Mouse (Mus musculus): ENCODE results near the gene Rnase4.
A peak's percentile ranks its signal among the peaks of the same experiment; 100 is the strongest.

Gene Rnase4

DNA sequence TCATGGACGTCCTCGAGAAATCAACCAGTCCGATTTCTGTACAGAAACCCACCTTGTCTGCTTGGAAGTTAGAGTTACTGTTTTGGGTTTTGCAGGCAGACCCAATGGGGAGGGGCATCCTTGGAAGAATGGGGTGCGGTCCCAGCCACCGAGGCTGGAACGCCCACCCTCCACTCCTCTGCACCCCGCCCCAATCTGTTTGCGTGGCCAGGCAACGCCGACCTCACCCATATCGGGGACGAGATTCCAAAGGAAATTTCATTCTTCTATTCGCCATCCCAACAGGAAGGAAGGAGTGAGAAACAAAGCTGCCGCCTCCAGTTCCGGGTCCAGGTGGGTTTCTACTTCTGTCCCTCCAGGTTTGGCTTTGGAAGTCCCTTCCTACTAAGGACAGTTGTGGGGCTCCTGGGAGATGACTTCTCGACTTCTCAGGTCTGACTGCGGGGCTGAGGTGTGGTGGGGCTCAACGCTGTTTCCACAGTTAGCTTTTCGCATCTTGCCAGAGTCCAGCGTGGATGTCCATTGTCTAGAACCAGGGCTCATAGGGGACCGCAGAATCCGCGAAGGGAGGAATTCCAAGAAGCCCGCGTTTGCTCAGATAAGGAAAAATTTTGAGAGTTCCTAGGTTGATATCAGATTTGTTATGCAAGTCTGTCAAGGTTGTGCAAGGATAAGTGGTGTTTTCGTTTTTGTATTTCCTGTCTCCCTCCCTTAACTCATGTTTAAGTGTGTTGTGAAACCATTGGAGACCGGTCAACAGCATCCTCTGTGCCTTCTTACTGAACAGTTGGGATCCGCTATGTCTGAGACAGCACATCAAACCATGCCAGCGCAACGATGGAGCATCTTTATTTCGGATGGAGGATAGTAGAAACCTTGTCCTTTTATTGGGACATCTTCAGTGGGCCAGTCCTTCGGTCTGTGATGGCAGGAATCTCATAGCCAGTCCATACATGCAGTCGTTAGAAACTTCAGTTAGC lies at the start of gene Rnase4, which contains the start of gene Ang:
Gene Rnase4 (plus strand): TSS at position 157 of the 980 bp plus-strand sequence.
Gene Ang (plus strand): TSS at position 230 of the 980 bp plus-strand sequence.
- DNase-seq (ENCODE audit: extremely low spot score), result no peak

DNA sequence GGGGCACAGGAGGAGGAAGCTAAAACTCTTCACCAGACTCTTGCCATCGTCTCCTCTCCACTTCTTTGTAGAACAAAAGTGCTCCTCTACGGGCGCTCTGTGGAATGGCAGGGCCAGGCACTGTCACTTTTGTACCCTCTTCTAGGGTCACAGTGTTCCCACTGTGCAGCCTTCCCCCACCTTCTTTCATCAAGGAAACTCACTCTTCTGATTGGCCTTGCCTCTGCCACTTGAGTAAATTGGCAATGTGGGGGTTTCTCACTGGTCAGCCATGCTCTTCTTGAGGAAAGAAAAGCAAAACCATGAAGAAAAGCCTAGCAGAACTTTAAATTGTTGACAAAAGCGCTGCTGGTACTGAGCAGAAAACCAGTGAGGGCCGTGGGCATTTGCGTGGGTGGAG lies 49.1 kb upstream of the Rnase4 start, which contains the start of gene Rnase9:
Gene Rnase9 (minus strand): TSS at position 101 of the 400 bp plus-strand sequence.
- no peak for DNase-seq (ENCODE audit: extremely low spot score)

DNA sequence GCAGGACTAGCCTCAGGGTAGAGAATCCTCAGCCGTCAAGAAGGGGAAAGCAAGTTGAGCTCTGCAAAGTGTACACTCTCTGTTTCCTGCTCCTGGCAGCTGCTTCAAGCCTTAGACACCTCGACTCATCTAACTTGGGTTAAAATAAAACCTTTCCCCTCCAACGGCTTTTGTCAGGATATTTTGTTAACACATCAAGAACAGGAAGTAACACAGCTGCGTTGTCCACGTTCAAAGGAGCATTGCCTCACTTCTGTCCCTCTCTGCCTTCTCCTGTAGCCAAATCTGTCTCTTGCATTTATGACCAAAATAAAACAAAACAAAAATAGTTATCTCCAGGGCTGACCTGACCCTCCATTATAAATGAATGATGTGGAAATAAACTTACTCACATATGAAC lies 43.0 kb upstream of the Rnase4 start:
- no peak for DNase-seq (ENCODE audit: extremely low spot score)

DNA sequence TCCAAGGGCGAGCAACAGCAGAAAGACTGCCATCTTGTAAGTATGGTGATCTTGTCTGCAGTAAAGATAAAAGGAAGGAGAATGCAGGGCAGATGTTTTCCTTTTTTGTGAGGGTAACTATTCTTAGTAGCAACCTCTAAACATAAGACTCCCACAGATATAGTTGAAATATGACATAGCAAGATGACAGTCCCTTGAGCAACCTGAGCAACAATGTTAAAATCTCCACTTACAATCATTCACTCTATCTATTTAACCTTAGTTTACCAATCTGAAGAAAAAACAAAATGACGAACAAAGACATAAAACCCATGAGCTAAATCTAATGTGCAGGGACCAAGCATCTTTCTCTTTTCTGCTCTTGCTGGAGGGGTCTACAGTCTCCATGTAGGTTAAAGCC lies 40.8 kb upstream of the Rnase4 start, which contains the start of gene Rnase11:
Gene Rnase11 (minus strand): TSS at position 101 of the 400 bp plus-strand sequence.
- DNase-seq (ENCODE audit: extremely low spot score), result no peak

DNA sequence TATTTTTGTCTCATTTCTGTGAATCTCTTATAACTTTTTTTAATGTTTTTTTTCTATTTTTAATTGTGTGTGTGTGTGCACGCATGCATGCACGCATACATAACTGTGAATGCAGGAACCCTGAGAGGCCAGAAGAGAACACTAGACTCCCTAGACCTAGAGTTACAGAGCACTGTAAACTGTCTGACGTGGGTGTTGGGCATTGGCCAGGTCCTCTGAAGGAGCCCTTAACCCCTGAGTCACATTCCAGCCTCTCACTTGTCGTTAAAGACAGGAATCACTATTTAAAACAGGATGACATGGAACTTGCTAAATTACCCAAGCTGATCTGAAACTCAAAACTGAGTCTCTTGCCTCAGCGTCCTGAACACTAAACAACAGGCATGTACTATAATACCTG lies 38.9 kb upstream of the Rnase4 start:
- DNase-seq (ENCODE audit: extremely low spot score), result no peak

DNA sequence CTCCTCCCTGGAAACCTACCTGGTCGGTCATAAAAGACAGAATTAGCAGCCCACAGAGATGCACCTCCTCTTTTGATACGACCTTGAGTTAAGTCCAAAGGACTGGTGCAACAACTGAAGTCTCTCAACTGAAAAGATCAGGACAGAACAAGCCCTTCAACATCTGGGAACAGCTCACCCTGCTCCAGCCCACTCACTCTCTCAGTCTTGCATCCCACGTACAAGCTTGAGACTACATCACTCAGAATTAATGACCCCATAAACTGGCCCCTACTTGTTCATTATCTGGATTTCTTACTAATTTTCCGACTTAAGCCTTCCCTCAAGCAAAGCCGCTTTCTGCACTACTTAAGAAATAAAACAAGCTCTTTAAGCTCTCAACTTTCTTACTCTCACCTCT lies 37.7 kb upstream of the Rnase4 start:
- DNase-seq (ENCODE audit: extremely low spot score), result no peak

DNA sequence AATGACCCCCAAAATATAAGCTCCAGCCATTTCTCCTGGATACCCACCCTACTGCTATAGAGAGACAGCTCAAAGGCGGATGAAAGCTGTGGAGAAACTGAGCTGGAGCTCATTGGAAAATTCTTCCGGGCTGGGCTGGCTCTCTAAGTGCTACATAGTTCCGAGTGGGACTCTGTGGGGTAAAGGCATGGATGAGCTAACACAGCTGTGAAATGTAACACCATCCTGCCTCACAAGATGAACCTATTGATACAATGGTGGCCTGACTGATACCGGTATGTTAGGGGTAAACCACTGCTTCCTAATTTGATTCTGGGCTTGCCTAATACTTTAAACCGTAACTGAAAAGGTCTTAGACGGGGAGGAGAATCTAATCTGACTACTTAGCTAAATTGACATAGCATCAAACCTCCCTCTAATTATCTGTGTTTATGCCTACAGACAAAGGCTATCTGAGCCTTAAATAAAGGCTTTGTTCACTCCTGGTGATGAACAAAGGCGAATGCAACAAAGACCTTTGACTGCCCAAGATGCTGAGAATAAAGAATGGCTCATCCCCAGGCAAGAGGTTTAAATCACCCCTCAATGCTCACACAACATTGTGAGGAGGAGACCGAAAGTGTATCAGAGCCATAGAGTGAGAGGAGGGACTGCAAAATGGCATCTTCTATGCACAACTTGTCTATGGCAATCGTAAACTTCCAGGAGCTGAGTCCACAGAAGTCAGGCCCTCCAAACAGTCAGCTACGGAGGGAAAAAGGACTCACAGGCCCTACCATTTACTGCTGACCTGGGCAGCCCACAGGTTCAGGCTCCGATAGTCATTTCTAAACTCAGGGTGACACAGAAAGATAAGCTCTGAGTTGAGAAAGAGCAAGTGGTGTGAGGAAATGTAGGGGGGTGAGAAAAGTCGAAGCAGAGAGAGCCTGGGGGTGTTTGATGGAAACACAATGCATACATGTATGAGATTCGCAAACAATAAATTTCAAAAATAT lies 36.3 kb upstream of the Rnase4 start:
- peak; percentile 39 for DNase-seq (ENCODE audit: extremely low spot score)

DNA sequence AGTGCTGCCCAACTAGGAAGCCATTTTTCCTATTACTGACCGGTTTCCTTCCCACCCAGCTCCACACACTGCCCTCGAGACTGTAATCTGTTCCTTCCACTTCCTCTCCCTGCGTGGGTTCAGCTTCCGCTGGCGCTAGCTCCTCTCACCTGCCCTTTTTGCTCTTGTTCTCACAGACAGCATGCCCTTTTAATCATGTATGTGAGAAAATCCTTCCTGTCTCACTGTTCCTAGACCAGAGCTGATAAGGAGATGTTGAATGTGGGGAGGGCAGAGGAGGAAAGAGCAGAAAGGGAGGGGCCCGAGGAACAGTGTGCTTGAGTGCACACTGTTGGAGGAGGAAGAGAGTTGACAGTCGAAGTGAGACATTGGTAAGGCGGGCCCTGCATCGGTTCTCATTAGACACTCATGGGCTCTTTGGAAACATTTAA lies 33.5 kb upstream of the Rnase4 start, which contains the start of gene Rnase12:
Gene Rnase12 (minus strand): TSS at position 261 of the 431 bp plus-strand sequence.
- no peak for DNase-seq (ENCODE audit: extremely low spot score)

DNA sequence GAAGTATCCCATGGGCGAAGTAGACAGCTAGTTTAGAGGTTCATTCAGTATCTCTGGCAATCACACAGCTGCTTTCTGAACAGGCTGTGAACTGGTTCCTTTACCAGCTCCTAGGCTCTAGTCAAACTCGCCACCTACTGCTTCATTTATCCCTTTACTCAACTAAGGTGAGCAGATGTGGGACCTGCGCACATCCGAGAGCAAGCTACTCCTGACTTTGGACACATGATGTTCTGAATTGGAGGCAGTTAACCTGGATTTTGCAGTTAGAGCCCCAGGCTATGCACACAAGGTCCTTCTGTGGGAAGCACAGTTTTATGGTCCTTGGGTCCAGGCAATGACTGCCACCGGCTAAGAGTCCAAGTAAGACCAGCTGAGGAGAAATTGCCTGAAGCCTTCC lies 30.1 kb upstream of the Rnase4 start:
- no peak for DNase-seq (ENCODE audit: extremely low spot score)

DNA sequence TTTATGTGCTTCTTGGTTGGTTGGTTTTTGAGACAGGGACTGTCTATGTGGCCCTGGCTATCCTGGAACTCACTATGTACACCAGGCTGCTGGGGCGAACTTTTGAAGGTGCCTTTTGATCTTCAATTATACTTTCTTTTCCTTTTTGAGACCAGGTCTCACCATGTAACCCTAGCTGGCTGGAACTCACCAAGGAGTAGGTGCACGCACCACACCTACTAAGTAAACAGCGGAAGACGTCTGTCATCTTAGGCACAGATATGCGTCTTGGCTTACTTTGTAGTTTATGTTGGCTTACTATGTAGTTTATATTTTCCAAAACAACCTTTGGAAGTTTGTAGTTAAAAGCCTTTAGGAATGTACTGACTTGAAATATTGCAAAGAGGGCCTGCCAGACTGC lies 21.9 kb upstream of the Rnase4 start:
- no peak for DNase-seq (ENCODE audit: extremely low spot score)

DNA sequence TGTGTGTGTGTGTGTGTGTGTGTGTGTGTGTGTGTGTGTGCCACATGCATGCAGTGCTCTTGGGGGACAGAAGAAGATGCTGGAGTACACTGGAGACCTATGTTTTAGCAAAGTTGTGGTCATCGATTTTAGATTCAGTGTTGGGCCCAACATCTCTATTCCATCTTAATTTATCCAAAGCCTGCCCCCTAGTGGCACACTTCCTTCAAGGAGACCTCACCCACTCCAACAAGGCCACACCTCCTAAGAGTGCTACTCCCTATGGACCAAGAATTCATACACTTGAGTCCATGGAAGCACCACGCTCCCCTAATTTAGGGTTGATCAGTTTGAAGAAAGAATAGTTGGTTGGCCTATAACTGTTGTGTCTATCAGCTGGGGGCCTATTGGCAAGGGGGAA lies 21.3 kb upstream of the Rnase4 start:
- no peak for DNase-seq (ENCODE audit: extremely low spot score)

DNA sequence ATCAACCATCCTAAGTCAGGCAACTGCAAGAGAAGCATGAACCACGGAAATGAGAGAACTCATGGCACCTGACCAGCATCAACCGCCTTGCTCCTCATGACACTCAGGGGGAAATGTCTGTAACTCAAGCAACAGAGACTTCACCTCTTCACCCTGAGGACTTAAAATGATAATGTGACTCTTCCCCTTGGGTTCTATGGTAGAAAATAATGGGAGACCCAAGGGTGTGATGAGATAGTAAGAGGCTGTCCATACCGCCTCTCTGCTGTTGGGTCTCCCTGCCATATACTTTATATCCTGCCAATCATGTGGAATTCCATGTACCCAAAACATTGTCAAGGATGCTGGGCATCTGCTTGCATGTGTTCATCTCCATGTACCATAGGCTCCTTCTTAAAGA lies 16.5 kb upstream of the Rnase4 start, which contains the start of gene Olfr750:
Gene Olfr750 (minus strand): TSS at position 101 of the 400 bp plus-strand sequence.
- no peak for DNase-seq (ENCODE audit: extremely low spot score)

DNA sequence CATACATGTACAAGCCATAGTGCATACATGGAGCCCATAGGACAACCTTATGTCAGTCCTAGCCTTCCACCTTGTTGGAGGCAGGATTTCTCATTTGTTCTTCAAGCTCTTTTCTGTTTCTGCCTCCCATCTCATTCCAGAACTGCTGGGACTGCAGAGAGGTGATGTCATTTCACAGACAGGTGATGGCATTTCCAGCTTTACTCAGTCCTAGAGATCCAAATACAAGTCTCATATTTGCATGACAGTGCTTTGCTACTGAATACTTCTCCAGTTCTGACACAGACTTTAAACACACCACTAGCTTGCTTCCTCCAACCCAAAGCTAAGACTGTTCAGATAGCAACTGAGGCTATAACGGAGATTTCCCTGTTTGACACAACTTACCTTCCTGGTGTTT lies 11.7 kb upstream of the Rnase4 start:
- DNase-seq (ENCODE audit: extremely low spot score), result no peak

DNA sequence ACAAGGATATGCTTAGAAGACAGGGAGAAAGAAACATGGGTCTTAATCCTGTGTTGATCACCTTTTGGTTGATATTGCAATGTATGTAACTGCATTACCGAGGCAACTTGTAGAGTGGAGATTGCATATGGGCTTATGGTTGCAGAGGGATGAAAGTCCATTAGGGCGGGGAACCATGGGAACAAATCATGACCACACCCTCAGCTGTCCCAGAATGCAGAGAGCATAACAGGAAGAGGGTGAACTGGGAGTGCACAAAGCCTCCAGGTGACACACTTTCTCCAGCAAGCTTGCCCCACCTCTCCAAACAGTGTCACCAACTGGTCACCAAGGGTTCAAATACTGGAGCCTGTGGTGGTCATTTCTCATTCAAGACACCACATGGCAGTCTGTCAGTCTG lies 9.8 kb upstream of the Rnase4 start:
- DNase-seq (ENCODE audit: extremely low spot score), result no peak

DNA sequence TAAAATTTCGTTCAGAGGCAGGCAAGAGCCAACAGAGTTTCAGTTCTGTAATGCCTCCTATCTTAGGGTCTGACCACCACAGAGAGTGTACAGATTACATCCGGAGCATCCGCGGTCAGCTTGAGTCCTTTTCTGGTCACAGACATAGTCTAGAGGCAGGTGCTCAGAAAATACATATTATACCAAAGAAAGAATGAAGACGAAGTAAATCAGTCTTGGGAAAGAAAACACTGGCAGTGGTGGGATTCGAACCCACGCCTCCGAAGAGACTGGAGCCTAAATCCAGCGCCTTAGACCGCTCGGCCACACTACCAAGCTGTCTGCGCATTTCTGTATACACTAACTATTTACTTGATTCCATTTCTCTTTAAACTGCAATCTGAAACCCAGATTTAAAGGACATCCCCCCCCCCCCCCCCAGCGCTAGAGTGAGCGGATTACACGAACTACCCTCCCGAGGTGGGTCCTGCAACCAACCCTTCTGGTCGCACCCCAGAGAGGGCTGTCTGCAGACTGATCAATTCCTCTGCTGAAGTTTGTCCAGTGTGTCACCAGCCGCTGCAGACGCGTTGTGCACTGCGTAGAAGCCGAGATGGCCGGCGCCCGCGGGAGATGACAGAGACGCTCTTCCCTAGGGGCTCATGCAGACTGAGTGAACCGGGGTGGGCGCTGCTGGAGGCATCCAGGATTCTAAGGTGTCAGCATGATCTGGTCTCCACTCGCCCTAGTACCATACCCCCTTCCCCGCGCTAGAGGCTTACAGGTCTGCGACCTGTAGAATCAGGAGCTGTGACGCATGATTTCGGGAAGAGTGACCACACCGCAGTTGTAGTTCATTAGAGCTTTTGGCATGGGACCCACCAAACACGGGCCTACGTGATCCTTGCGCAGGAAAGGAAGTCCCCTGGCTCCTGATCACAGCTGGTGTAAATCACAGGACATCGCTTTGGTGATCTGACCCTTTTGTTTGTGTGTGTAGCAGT lies 8.0 kb upstream of the Rnase4 start:
- peak; percentile 85 for DNase-seq (ENCODE audit: extremely low spot score)

DNA sequence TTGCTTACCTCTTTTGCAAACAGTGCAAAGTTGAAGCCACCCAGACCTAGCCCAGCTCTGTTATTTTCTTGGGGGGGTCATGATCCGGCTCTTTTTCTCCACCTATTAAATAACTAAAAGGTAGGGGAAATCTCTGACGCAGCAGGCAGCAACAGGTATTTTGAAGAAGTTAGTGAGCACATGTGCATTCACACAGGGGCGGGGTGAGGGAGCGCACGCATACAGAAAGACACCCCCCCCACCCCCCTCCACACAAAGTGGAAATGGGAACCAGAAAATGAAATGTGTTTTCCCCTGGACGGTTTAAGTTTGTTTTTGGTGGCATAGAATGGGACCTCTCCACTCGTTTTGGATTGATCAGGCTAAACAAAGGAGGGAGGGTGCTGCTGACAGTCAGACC lies 7.1 kb upstream of the Rnase4 start:
- DNase-seq (ENCODE audit: extremely low spot score), result no peak

DNA sequence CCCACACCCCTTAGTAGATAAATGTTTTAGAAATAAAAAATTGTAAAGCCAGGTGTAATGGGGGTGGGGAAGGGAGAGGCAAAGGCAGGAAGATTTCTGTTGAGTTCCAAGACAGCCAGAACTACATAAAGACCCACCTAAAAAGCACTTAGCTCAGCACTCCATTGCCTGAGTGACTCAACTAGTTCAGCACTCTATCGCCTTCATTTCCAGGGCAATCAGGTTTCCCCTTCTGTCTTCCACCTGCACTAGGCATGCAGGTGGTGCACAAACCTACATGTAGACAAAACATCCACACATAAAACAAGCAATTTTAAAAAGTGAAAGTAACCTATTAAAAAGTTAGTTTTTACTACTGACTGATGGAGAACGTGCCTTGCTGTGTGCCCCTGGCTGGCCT lies 5.8 kb upstream of the Rnase4 start:
- no peak for DNase-seq (ENCODE audit: extremely low spot score)

DNA sequence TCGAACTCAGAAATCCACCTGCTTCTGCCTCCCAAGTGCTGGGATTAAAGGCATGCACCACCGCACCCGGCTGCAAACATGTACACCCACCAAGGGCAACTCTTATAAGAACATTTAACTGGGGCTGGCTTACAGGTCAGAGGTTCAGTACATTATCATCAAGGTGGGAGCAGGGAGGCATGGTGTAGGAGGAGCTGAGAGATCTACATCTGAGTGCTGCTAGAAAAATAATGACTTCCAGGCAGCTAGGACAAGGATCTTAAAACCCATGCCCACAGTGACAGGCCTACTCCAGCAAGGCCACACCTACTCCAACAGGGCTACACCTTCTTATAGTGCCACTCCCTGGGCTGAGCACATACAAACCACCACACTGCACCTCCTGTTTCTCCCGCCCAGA lies 5.0 kb upstream of the Rnase4 start:
- no peak for DNase-seq (ENCODE audit: extremely low spot score)

DNA sequence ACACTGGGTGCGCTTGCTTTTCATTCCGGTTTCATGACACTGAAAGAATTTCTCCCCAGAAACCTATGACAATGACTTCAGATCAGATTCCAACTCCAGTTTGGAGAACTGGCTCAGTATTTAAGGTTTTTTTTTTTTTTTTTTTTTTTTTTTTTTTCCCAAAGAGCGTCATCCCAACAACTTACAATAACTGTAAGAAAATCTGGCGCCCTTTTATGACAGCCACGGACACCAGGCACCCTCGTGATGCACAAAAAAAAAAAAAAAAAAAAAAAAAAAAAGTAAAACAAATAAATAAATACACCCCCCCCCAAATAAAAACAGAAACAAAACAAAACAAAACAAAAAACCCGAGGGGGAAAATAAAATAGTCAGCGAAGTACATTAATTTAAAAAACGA lies 3.1 kb upstream of the Rnase4 start:
- DNase-seq (ENCODE audit: extremely low spot score), result no peak

DNA sequence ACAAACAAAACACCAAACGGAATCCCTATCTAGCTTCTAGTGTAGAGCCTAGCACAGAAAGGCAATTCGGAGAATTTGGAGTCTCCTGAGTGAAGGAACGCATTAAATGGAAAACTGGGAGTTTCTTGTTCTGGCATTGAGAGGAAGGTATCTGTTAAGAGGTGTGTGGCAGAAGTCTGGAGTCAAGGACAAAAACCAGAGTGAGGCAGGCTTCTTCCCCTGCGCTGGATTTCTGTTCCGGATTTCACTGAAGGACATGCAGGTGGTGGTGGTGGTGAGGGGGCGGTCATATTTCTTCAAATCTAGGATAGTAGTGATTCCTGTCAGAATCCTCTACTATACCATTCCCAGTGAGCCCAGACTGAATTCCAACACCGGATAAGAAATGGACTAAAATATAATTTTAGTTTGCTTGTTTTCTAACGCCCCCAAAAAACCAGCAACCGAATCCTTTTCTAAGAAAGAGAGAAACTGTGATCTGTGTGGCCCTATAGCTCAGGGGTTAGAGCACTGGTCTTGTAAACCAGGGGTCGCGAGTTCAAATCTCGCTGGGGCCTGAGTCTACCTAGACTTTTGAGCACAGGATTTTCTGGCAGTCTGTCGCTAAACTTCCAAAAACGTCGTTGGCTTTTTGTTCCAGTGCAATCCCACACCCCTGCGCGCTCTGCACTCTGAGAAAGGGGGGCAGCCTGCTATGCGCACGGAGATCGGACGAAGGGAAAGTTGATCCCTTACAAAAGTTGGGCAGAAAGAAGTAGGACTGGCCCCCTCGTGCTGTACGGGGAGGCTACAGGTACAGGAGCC lies 2.5 kb upstream of the Rnase4 start:
- DNase-seq (ENCODE audit: extremely low spot score), result peak; percentile 90
